8 mouse cellular contexts compared by ENCODE assay signal in genomic region chr9:118937515-118937914, GRCm38 (mm10). TPM values are rescaled to one million over a fixed set of nuclear protein-coding genes. Genes with fewer than 3 reads are reported as not detected.
DNase-seq lines count a peak whose midpoint lies in the region; ATAC-seq and TF ChIP-seq lines count a peak whose summit lies in the region.
"Had no signal": no experiment of that assay in that cellular context is flagged by ENCODE, and none has a peak within 500 bp of the region (broad histone marks: within the 10 kb centered on the region; RNA-seq: fewer than 3 reads in every experiment).

No protein-coding gene starts in this region.

- H3K79me2 ChIP-seq in heart, adult 2 months (replicated peaks; ENCODE audit: control insufficient read depth, insufficient read depth, low read length): no peaks in the 10 kb centered on the region

- TF ChIP-seq CTCF in heart, adult 2 months (IDR thresholded peaks at IDR 0.05): no peak
- no peak for TF ChIP-seq CTCF in stomach, postnatal 0 days (IDR thresholded peaks at IDR 0.05; ENCODE audit: low read depth)

- TF ChIP-seq POLR2A in heart, adult 2 months (IDR thresholded peaks at IDR 0.05; ENCODE audit: insufficient read depth, low read depth, low read length): no peak

- no peak overlapping the region for H3K9ac ChIP-seq in heart, adult 2 months (ENCODE audit: low read depth, low read length)
- H3K9ac ChIP-seq in stomach, postnatal 0 days (ENCODE audit: low read length): no peak overlapping the region
- no peak overlapping the region for H3K9ac ChIP-seq in midbrain, embryonic 13.5 days (replicated peaks)
- H3K9ac ChIP-seq: lung, embryonic 15.5 days had no signal

- no peak overlapping the region for H3K4me3 ChIP-seq in heart, adult 2 months
- H3K4me3 ChIP-seq in stomach, postnatal 0 days (ENCODE audit: low read depth, low read length): no peak overlapping the region
- H3K4me3 ChIP-seq in midbrain, embryonic 13.5 days (replicated peaks): no peak overlapping the region
- H3K4me3 ChIP-seq: lung, embryonic 15.5 days had no signal

- no peaks in the 10 kb centered on the region for H3K27me3 ChIP-seq in heart, adult 2 months (ENCODE audit: control insufficient read depth, insufficient read depth, low read length)
- no peaks in the 10 kb centered on the region for H3K27me3 ChIP-seq in stomach, postnatal 0 days (ENCODE audit: control insufficient read depth, insufficient read depth, low read length)
- no peaks in the 10 kb centered on the region for H3K27me3 ChIP-seq in midbrain, embryonic 13.5 days
- H3K27me3 ChIP-seq: lung, embryonic 15.5 days had no signal

- peaks cover 15% of the 10 kb centered on the region for H3K4me1 ChIP-seq in heart, adult 2 months (ENCODE audit: control insufficient read depth, insufficient read depth, low read length)
- H3K4me1 ChIP-seq in stomach, postnatal 0 days (replicated peaks; ENCODE audit: control insufficient read depth, insufficient read depth): no peaks in the 10 kb centered on the region
- 0 out of 2 replicates have a peak, but pooled peaks cover 8% of the 10 kb centered on the region for H3K4me1 ChIP-seq in midbrain, embryonic 13.5 days (replicated peaks)

- peak overlapping the region; percentile 31; the same call in 1 of the 2 replicates for H3K27ac ChIP-seq in heart, adult 2 months
- H3K27ac ChIP-seq in stomach, postnatal 0 days (replicated peaks): no peak overlapping the region
- H3K27ac ChIP-seq in midbrain, embryonic 13.5 days: no peak overlapping the region
- H3K27ac ChIP-seq: lung, embryonic 15.5 days had no signal

- no peaks in the 10 kb centered on the region for H3K9me3 ChIP-seq in stomach, postnatal 0 days (ENCODE audit: control insufficient read depth, low read length)
- H3K9me3 ChIP-seq in midbrain, embryonic 13.5 days: no peaks in the 10 kb centered on the region
- H3K9me3 ChIP-seq: lung, embryonic 15.5 days had no signal

- peak; percentile 44 for DNase-seq in lung, postnatal 10 days
- no peak for DNase-seq in lung, postnatal 36 days
- peak; percentile 58 to 78 for DNase-seq in heart, adult 2 months
- peak; percentile 73 for DNase-seq in kidney, adult 11 months
- no peak for DNase-seq in stomach, postnatal 0 days (ENCODE audit: low spot score)
- DNase-seq in T-cell, adult 2 months (ENCODE audit: low spot score): no peak

- intact Hi-C loops in heart, adult 2 months (cut with DNase I): no loop called here

- no peaks in the 10 kb centered on the region; the same call in 1 of the 2 replicates for H3K36me3 ChIP-seq in heart, adult 2 months (ENCODE audit: control insufficient read depth, insufficient read depth, low read length)
- H3K36me3 ChIP-seq in stomach, postnatal 0 days (ENCODE audit: control insufficient read depth, insufficient read depth, low read length): no peaks in the 10 kb centered on the region
- H3K36me3 ChIP-seq in midbrain, embryonic 13.5 days: no peaks in the 10 kb centered on the region
- H3K36me3 ChIP-seq: lung, embryonic 15.5 days had no signal

- 0 out of 2 replicates have a peak, but pooled peaks have one; percentile 18 for ATAC-seq in stomach, postnatal 0 days (ENCODE audit: low FRiP score, low TSS enrichment)
- no peak for ATAC-seq in midbrain, embryonic 13.5 days

- TF ChIP-seq EP300 in heart, adult 2 months (IDR thresholded peaks at IDR 0.05; ENCODE audit: insufficient read depth, low read depth, low read length): no peak
- no peak for TF ChIP-seq EP300 in stomach, postnatal 0 days (optimal IDR thresholded peaks at IDR 0.05)

- WGBS in heart, adult 2 months: 20% methylated on average over 3 of the region's 3 CpGs
- WGBS in stomach, postnatal 0 days: 63% methylated on average over 3 of the region's 3 CpGs
- WGBS in midbrain, embryonic 13.5 days: 50% methylated on average over 3 of the region's 3 CpGs

- no peak overlapping the region for H3K4me2 ChIP-seq in stomach, postnatal 0 days (replicated peaks; ENCODE audit: low read depth)
- H3K4me2 ChIP-seq in midbrain, embryonic 13.5 days (replicated peaks): no peak overlapping the region
- H3K4me2 ChIP-seq: lung, embryonic 15.5 days had no signal

RNA-seq across cellular contexts. Expression of gene Ctdspl, which starts 11.3 kb away (rescaled TPM):
- total RNA-seq in heart, adult 2 months (2021): 1 to 10 TPM; 9.0 to 9.7 TPM
- 8.5 and 9.6 TPM in 2 replicates for polyA plus RNA-seq in heart, adult 2 months (2012; rRNA removed)
- polyA plus RNA-seq in stomach, postnatal 0 days (2015; fragmentation: Nextera tagmentation; extraction: Ambion mirVana): 7.4 and 9.0 TPM in 2 replicates
- polyA plus RNA-seq in midbrain, embryonic 13.5 days (2015; fragmentation: Nextera tagmentation; extraction: Ambion mirVana): 5.2 and 6.2 TPM in 2 replicates

Comparison
In these comparisons a context has a peak if more than half of its experiments do, and no peak if none do; other contexts are left out.
1. DNase-seq: peak in lung, postnatal 10 days (single experiment), heart, adult 2 months (2 of 2) and kidney, adult 11 months (single experiment); none in lung, postnatal 36 days (single experiment), stomach, postnatal 0 days (single experiment) and T-cell, adult 2 months (single experiment).